Mouse (Mus musculus) thymus, adult 18-20 months (tissue): ENCODE data around the gene Sh2d4b.

Experiments
- DNase-seq, 2 experiments: peaks; one replicate each; pipeline ENCODE4 v3.0.0; 2022; ENCODE audit warnings: mixed read lengths in 2 of 2

Gene Sh2d4b

DNA sequence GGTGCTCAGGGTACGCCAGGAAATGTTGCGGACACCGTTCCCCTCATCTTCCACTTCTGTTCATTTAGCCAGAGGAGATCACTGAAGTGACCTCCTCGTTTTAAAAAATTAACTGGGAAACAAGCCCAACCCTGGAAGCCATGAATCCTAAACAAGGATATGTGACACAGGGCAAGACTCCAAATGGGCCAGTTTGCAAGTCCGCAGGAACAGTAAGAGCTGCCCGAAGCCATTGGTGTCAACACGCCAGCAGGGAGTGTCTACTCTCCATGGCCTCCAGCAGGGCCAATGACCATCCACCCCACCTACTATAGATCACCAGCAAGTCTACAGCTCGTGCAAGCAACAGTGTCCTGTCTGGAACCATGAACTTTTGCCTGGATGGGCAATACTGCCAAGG is 12.7 kb upstream of the Sh2d4b start:
- no peak for DNase-seq

DNA sequence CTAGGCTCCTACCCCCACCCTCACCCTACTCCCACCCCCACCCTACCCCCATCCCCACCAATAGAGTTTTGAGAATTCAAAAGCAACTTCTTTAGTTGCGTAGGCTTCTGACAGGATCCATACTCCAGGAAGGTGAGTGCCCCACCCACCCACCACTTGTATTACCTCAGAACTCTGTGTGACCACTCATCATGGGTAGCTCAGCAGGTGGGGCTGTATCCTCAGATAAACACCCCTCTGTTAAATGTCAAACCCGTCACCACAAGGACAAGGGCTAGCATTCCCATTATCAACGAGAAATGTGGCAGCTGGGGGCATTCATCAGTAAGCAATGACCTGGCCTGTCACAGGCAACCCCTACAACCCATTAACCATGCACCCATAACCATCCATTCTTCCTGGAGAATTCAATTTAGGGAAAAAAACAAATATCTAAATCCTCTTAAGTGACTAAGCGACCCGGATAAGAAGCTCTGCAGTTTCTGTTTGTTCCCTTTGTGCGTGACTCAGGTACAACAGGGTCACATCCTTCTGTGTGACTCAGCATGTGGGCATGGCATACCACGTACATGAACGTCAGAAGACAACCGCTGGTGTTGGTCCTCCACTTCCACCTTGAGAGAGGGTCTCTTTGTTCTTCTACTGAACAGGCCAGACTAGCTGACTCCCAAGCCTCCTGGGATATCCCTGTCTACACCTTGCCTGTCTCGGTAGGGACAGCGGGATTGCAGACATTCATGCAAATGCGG is 9.4 kb upstream of the Sh2d4b start:
- no peak for DNase-seq

- no peak for DNase-seq
These were observed 7.2 kb upstream of the Sh2d4b start for GRCm38 (mm10) chr14:40900267-40900666.

- no peak for DNase-seq
These were observed 4.8 kb upstream of the Sh2d4b start for GRCm38 (mm10) chr14:40897916-40898315.

- no peak for DNase-seq
These were observed 2.6 kb upstream of the Sh2d4b start for GRCm38 (mm10) chr14:40895681-40896080.

DNA sequence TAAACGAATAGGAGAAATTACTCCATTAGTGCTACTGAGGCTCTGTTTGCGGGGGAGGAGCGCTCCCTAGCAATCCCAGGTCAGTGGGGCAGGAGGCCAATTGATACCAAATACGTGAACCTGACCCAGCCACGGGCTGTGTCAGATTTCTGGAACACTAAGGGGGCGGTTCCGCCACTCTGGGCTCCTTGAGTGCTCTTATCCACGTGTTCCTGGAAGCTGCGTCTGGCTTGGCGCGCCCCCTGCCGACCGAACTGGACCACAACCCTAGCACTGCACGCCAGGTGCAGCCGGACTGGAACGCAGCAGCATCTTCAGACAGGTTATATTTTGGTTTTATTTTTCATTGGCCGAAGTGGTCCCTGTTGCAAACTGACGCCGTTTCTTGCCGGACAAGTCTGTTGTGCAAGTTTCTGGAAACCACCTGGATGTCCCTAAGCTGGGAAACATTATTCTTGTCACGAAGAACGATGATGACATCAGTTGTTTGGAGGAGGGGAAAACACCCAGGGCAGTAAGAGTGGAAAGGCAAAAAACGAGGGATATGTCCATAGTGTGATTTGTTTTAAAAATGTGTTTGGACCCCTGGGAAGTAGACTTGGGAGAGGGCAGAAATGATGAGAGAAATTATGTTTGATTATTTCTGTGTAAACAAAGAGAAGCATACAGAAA is 1.6 kb upstream of the Sh2d4b start:
- peak; percentile 25 to 41 for DNase-seq

- DNase-seq, result no peak
These were observed 818 bp upstream of the Sh2d4b start for GRCm38 (mm10) chr14:40893884-40894283.

DNA sequence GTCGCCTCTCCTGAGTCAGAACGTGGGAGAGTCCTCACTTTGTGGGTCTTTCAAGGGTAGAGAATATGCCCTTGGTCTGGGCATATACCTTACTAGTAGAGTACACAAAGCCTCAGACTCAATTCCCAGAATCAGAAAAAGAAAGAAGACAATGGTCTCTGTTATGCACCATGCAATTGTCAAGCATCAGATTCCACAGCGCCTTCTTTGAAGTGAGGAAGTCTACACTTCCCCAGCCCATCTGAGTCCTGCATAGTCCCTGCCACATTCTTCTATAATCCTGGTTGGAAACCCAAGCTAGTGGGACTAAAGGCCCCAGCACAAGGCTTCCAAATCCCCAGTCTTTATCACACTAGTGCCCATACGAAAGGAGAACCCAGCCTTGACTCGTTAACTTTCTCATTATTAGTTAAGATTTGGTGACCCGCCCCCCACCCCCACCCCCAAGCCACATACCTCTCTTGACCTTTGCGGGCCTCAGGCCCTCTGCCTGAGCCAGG is 690 bp downstream of the Sh2d4b start:
- no peak for DNase-seq

DNA sequence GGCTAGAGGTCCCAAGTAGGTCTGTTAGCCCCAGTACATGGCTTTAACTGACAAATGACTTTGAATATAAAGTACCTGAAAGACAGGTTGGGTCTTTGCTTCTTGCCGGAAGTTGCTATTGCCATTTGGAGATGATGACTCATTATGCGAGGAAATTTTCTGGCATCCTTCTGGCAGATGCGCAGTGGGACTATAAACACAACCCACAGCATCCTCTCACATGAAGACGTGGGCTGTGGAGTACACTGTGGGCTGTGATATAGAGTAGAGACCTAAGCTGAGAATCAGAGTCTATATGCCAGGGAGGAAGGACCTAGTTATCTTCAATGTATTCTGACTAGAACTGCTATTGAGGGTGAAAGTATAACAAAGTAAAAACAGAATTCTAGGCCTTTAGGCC is 1.6 kb downstream of the Sh2d4b start:
- no peak for DNase-seq

DNA sequence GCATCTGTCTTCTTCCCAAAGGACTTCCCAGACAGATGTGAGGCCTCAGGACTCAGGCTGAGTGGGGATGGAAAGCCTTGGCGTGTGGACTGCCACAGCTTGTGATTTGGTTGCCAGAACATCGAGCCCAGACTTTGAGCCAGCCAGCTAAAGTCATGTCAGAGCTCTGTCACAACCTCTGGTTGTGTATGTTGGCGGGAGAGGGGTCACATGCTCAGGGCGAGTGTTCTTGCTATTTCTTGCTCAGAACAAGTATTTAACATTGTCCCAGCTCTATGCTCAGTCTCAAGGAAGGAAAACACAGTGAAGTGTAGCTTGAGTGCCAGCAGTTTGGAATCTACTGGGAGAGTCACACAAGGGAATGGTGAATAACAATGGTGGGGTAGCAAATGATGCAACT is 3.4 kb downstream of the Sh2d4b start:
- no peak for DNase-seq

DNA sequence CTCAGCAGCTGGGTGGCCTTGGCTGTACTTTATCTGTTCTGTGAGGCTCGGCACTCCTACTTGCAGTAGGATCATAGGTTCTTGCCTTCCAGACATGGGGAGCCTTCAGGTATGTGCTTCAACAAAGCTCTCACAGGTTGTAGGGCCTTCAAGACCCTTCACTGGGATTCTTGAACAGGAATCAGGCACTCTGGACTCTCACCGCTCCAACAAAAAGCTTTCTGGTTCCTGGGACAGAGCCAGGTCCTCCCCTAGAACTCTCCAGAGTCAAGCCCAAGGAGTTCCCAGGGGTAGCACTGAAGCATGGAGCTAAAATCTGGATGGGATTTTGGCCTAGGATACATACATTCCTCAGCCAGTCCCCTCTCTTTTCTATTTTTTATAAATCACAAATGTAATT is 3.9 kb downstream of the Sh2d4b start:
- DNase-seq, result no peak

- DNase-seq, result no peak
These were observed 6.5 kb downstream of the Sh2d4b start for GRCm38 (mm10) chr14:40886428-40887202.

DNA sequence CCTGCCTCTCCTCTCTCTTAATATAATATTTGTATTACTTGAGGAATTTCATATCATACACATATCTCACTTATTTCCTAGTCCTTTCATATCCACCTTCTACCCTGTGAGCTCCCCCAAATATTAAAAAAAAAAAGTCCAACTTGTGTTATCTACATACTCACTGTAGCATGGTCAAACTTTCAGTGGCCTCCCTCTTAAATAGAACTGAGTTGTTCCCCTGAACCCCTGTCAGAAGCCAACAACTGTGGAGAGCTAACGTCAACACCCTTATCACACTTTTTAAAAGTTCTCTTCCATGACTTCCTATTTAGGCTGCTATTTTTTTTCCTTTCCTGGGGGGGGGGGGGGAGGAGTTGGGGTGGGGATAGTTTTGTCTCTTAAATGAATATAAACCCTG is 7.3 kb downstream of the Sh2d4b start:
- no peak for DNase-seq

- DNase-seq, result no peak
These were observed 7.8 kb downstream of the Sh2d4b start for GRCm38 (mm10) chr14:40885225-40885624.

- no peak for DNase-seq
These were observed 18.5 kb downstream of the Sh2d4b start for GRCm38 (mm10) chr14:40874565-40874964.

- DNase-seq, result no peak
These were observed 19.1 kb downstream of the Sh2d4b start for GRCm38 (mm10) chr14:40873961-40874360.

GRCm38 (mm10) chr14:40870598-40870997 is 22.5 kb downstream of the Sh2d4b start:
- DNase-seq, result no peak

DNA sequence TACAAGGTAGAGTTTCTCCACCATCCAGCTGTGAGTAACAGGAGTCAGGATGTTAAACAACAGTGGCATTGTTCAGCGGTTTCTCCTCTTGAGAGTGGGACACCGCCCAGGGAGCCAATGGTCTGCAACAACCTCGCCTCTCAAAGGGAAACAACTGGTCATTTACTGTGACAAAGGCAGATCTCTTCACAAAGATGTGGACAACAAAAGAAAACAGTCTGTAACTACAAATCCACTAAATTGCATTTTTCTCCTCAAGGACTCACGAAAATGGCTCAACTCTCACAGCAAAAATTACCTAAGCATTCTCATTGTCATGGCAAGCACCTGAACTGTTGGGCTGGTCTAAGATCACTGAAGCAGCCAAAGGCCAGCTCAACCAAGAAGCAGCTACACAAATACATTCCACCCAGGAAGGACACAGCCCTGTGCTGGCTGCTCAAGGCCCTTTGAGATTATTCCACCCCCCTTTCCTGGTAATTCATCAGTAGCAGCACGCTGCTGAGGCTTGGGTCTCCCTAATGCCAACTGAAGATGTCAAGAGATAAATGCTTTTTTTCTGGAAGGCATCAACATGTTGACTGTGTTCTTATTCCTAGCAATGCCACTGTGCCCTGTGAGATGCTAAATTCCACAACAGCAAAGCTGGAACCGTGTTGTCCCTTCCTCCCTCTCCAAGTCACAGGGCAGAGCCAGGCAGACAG is 28.1 kb downstream of the Sh2d4b start:
- no peak for DNase-seq

DNA sequence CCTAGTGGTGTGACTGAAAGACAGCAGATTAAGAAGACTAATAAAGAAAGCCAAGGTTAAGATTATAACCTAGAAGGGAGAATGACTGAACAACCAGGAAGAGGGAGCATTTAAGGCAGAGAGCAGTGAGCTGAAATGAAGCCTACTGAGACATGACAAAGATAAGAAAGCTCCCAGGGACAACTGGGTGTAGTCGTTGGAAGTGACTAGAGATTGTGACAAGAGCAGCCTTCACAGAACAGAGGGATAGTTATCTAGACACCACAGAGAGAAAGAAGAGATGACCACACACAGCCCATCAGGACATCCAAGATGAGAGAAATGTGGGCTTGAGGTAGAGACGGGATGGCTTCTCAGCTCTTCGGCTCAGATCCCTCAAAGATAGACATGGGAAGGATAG is 29.4 kb downstream of the Sh2d4b start:
- DNase-seq, result no peak

DNA sequence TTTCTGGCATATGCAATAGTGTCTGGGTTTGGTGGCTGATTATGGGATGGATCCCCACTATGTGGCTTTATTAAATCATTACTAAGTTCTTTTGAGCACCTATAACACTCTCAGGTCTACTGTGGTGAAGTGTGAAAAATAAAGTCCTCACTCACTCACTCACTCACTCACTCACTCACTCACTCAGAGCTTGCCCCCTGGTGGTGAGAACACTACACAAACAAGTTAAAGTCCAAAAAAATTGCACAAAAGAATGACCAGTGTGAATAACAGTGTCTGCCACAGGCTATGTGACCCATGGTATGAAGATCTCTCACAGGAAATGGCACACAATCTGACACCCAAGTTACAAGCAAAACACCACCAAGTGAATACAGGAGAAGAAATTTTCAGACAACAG is 30.0 kb downstream of the Sh2d4b start:
- DNase-seq, result no peak

GRCm38 (mm10) chr14:40852978-40853377 is 40.1 kb downstream of the Sh2d4b start:
- no peak for DNase-seq

DNA sequence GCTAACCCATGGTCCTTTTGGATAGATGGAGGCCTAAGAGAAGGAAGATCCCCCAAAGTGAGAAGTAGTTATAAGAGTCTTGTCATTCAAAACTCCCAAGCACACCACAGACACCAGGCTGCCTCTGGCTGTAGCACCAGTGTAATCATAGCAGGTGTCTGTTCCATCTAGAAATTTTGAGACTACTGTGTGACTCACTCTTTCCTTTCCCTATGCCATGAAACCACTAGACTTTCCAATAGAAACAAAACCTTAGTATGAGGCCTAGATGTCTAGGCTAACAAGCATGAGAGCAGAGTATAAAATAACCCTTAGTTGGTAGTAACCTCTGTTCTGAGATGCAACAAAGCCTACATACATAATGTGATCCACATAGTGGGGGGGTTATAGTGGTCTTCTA is 55.7 kb downstream of the Sh2d4b start:
- no peak for DNase-seq

DNA sequence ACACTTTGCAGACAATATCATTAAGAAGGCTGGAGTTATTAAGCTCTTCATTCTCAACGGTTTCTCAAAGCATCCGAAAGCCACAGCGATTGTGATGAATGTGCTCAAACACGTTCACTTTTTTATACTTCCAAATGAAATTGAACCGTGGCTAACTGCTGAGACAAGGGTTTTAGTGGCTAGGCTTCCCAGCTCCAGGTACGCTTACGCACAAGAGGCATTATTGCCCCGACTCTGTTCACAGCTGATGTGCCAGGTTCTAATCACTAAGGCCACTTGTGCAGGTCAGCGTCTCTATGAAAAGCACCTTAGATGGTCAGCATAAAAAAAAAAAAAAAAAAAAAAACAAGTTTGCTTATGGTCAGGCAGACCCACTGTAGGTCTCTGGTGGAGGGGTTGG is 62.6 kb downstream of the Sh2d4b start:
- no peak for DNase-seq
